Mouse (Mus musculus) lung, adult 2 months (tissue): ENCODE data around the gene Ube2j1.
"Not testable (repeated sequence)": the region's sequence is repeated elsewhere in the genome, so short reads cannot be mapped to it uniquely, and the experiment has no call there.

ENCODE experiments used
- CTCF ChIP-seq: fragments of 200-500 bp; IDR thresholded peaks from 2 replicates; pipeline ENCODE4 v1.5.1; 2011; ENCODE audit warnings: mild to moderate bottlenecking, low read length, control low read depth; ENCODE audit not compliant: insufficient read depth
- POLR2A ChIP-seq: fragments of 200-500 bp; IDR thresholded peaks from 2 replicates; pipeline ENCODE4 v1.6.1; 2011; ENCODE audit warnings: low read depth, mild to moderate bottlenecking, control low read depth, low read length, borderline replicate concordance; ENCODE audit errors: extremely low read depth

- not testable (repeated sequence) for TF ChIP-seq POLR2A, CTCF
Measured at GRCm38 (mm10) chr4:33005595-33006470, 25.4 kb upstream of the Ube2j1 start.
